Mouse (Mus musculus): ENCODE results near the gene Igfbpl1.

Igfbpl1 gene

GRCm38 (mm10) chr4:45822781-45823575 lies 3.7 kb downstream of the Igfbpl1 start:
- DNase-seq (ENCODE audit: low spot score) = no peak

GRCm38 (mm10) chr4:45821995-45822394 lies 4.7 kb downstream of the Igfbpl1 start:
- DNase-seq (ENCODE audit: low spot score) = no peak

GRCm38 (mm10) chr4:45820074-45820830 lies 6.5 kb downstream of the Igfbpl1 start:
- peak; percentile 38 for DNase-seq (ENCODE audit: low spot score)

GRCm38 (mm10) chr4:45819208-45819931 lies 7.4 kb downstream of the Igfbpl1 start:
- DNase-seq (ENCODE audit: low spot score) = peak; percentile 43

GRCm38 (mm10) chr4:45818814-45819207 lies 7.9 kb downstream of the Igfbpl1 start:
- no peak for DNase-seq (ENCODE audit: low spot score)

GRCm38 (mm10) chr4:45815542-45815941 lies 11.2 kb downstream of the Igfbpl1 start:
- peak; percentile 37 for DNase-seq (ENCODE audit: low spot score)

- no peak for DNase-seq (ENCODE audit: low spot score)
Observed at GRCm38 (mm10) chr4:45811250-45811649, 15.5 kb downstream of the Igfbpl1 start.

- DNase-seq (ENCODE audit: low spot score) = no peak
Observed at GRCm38 (mm10) chr4:45808034-45808433, 18.7 kb downstream of the Igfbpl1 start.

- no peak for DNase-seq (ENCODE audit: low spot score)
Observed at GRCm38 (mm10) chr4:45802900-45803299, 23.8 kb downstream of the Igfbpl1 start.

- DNase-seq (ENCODE audit: low spot score) = peak; percentile 77
Observed at GRCm38 (mm10) chr4:45799956-45800537, 26.7 kb downstream of the Igfbpl1 start.

GRCm38 (mm10) chr4:45798964-45799363 lies 27.8 kb downstream of the Igfbpl1 start, which contains the start of gene Aldh1b1:
Gene Aldh1b1, plus strand, starts transcription at chr4:45799022.
- DNase-seq (ENCODE audit: low spot score) = peak; percentile 87

- DNase-seq (ENCODE audit: low spot score) = peak; percentile 49
Observed at GRCm38 (mm10) chr4:45796760-45797159, 30.0 kb downstream of the Igfbpl1 start.

GRCm38 (mm10) chr4:45795191-45795811 lies 31.4 kb downstream of the Igfbpl1 start:
- DNase-seq (ENCODE audit: low spot score) = peak; percentile 84

GRCm38 (mm10) chr4:45790018-45790417 lies 36.7 kb downstream of the Igfbpl1 start:
- DNase-seq (ENCODE audit: low spot score) = no peak

- DNase-seq (ENCODE audit: low spot score) = peak; percentile 73
Observed at GRCm38 (mm10) chr4:45789263-45789958, 37.3 kb downstream of the Igfbpl1 start.

GRCm38 (mm10) chr4:45788446-45789081 lies 38.2 kb downstream of the Igfbpl1 start:
- no peak for DNase-seq (ENCODE audit: low spot score)

GRCm38 (mm10) chr4:45786674-45787073 lies 40.0 kb downstream of the Igfbpl1 start:
- no peak for DNase-seq (ENCODE audit: low spot score)

- DNase-seq (ENCODE audit: low spot score) = no peak
Observed at GRCm38 (mm10) chr4:45785959-45786358, 40.8 kb downstream of the Igfbpl1 start.

- DNase-seq (ENCODE audit: low spot score) = no peak
Observed at GRCm38 (mm10) chr4:45783671-45784070, 43.1 kb downstream of the Igfbpl1 start.

GRCm38 (mm10) chr4:45771619-45772018 lies 55.1 kb downstream of the Igfbpl1 start:
- peak; percentile 18 for DNase-seq (ENCODE audit: low spot score)
